Mouse (Mus musculus) MEL (cell line): ENCODE measurements around the gene 4930415O20Rik.

Experiments
- CTCF ChIP-seq, 3 experiments: IDR thresholded peaks in 2 of 3; conservative IDR thresholded peaks in 1 of 3; 2 replicates each; pipeline ENCODE4 v1.5.1; 2011 to 2012; ENCODE audit warnings: low read length in 3 of 3, low read depth in 2 of 3, mild to moderate bottlenecking in 2 of 3, improper control_type of control experiment in 1 of 3, inconsistent platforms in 1 of 3, mixed read lengths in 1 of 3, moderate library complexity in 1 of 3; ENCODE audit not compliant: control insufficient read depth in 1 of 3, insufficient read depth in 1 of 3, poor library complexity in 1 of 3, severe bottlenecking in 1 of 3
- POLR2A ChIP-seq, 2 experiments: IDR thresholded peaks; 2 replicates each; pipeline ENCODE4 v1.6.1; 2011 to 2012; ENCODE audit warnings: low read length in 2 of 2, mild to moderate bottlenecking in 2 of 2, control low read depth in 1 of 2, improper control_type of control experiment in 1 of 2, low read depth in 1 of 2, moderate library complexity in 1 of 2; ENCODE audit not compliant: control insufficient read depth in 1 of 2, insufficient read depth in 1 of 2, poor library complexity in 1 of 2
- TCF12 ChIP-seq: IDR thresholded peaks from 2 replicates; pipeline ENCODE4 v1.6.1; 2014; ENCODE audit warnings: low read depth, mild to moderate bottlenecking, inconsistent platforms, low read length, improper control_type of control experiment, moderate library complexity

DNA sequence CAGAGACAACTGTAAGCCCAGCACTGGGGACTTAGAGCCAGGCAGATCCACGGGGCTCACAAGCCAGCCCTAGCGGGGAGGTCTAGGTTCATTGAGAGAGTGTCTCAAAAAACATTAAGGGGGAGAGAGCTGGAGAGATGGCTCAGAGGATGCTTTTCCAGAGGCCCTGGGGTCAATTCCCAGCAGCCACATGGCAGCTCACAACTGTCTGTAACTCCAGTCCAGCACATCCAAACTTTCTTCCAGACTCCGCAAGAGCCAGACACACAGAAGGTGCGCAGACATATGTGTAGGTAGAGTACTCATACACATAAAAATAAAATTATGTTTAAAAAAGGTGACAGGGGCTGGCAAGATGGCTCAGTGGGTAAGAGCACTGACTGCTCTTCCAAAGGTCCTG lies 2.5 kb downstream of the 4930415O20Rik start:
- TF ChIP-seq TCF12 (no peak), POLR2A (IDR thresholded peaks at IDR 0.05; ENCODE audit: control insufficient read depth in 1 of 2, insufficient read depth in 1 of 2, low read depth in 1 of 2, low read length in 2 of 2, poor library complexity in 1 of 2) (no peak), CTCF (IDR thresholded peaks at IDR 0.05 in 2 of 3, conservative IDR thresholded peaks at IDR 0.05 in 1 of 3; ENCODE audit: control insufficient read depth in 1 of 3, insufficient read depth in 1 of 3, low read depth in 2 of 3, low read length in 3 of 3, poor library complexity in 1 of 3, severe bottlenecking in 1 of 3) (no peak)
